Mouse (Mus musculus) liver, adult 2 months (tissue): ENCODE measurements around the gene Mcf2l. TPM values are rescaled to one million over a fixed set of nuclear protein-coding genes. Genes with fewer than 3 reads are reported as not detected.

Source experiments
- DNase-seq: peaks from one replicate; pipeline ENCODE4 v3.0.0-alpha.2; 2011; ENCODE audit warnings: low read depth, low spot score; ENCODE audit errors: extremely low read depth
- H3K27ac ChIP-seq: fragments of 200-500 bp; replicated peaks from 2 replicates; pipeline ENCODE4 v1.5.1; 2012; ENCODE audit warnings: low read depth, mild to moderate bottlenecking, control low read depth, inconsistent platforms, low read length; ENCODE audit not compliant: insufficient read depth
- H3K27me3 ChIP-seq: fragments of 200-500 bp; 2 replicates; pipeline ENCODE4 v1.6.1; 2012; ENCODE audit warnings: mild to moderate bottlenecking, moderate library complexity, low read length, inconsistent platforms; ENCODE audit not compliant: control insufficient read depth, insufficient read depth
- H3K36me3 ChIP-seq: fragments of 200-500 bp; 2 replicates; pipeline ENCODE4 v1.6.1; 2012; ENCODE audit warnings: low read length, inconsistent platforms; ENCODE audit not compliant: control insufficient read depth, insufficient read depth
- H3K4me1 ChIP-seq: fragments of 200-500 bp; 2 replicates; pipeline ENCODE4 v1.6.1; 2011; ENCODE audit warnings: low read length; ENCODE audit not compliant: control insufficient read depth, insufficient read depth
- H3K4me3 ChIP-seq: fragments of 200-500 bp; 2 replicates; pipeline ENCODE4 v1.5.1; 2011; ENCODE audit warnings: low read depth, mild to moderate bottlenecking, control low read depth, low read length, moderate library complexity; ENCODE audit not compliant: insufficient read depth
- H3K79me2 ChIP-seq: fragments of 200-500 bp; 2 replicates; pipeline ENCODE4 v1.6.1; 2012; ENCODE audit warnings: inconsistent platforms, mild to moderate bottlenecking, low read length, moderate library complexity; ENCODE audit not compliant: control insufficient read depth, insufficient read depth
- H3K9ac ChIP-seq: fragments of 200-500 bp; 2 replicates; pipeline ENCODE4 v1.6.1; 2012; ENCODE audit warnings: low read depth, mild to moderate bottlenecking, control low read depth, inconsistent platforms, low read length
- CTCF ChIP-seq: fragments of 200-500 bp; IDR thresholded peaks from 2 replicates; pipeline ENCODE4 v1.5.1; 2011; ENCODE audit warnings: low read depth, low read length, control low read depth
- POLR2A ChIP-seq: fragments of 200-500 bp; IDR thresholded peaks from 2 replicates; pipeline ENCODE4 v1.6.1; 2011; ENCODE audit warnings: low read length, control low read depth; ENCODE audit not compliant: insufficient read depth; ENCODE audit errors: extremely low read depth
- WGBS: fragments of 180-500 bp; shearing (Covaris S2); methylation state at CpG from one replicate; pipeline ENCODE4 v1.1.7; 2018; 5-methylcytosine and 5-hydroxymethylcytosine counted together
- polyA plus RNA-seq: library from polyadenylated mRNA; depleted of rRNA; stranded (reverse); fragments of >200 nt; gene quantifications from 2 replicates; pipeline ENCODE4 v1.2.3, GENCODE M21; 2012
- total RNA-seq: library from RNA; depleted of rRNA; stranded (reverse); fragments of >200 nt; gene quantifications from 2 replicates; pipeline ENCODE4 v1.2.3, GENCODE M21; 2014

Gene Mcf2l
- total and polyA plus RNA-seq, 2 experiments = 0.11 to 1.1 TPM

DNA sequence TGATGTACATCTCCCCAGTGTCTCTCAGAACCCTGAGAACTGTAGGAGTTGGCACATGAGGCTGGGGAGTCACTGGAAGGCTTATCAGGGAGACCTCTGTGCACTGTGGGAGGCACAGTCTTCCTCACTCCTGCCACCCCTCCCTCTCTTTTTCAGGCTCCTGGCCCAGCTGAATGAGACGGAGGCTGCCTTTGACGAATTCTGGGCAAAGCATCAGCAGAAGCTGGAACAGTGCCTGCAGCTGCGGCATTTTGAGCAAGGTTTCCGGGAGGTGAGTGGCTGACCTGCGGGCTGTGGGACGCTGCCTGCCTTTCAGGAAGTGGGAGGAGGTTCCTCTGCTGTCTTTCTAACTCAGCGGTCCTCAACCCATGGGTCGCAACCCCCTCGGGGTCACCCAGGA is 126.2 kb downstream of the Mcf2l start:
- H3K27me3 ChIP-seq = no peaks in the 10 kb centered on the region
- no peak overlapping the region for H3K9ac ChIP-seq
- 40% methylated on average over 9 of the region's 9 CpGs for WGBS
- DNase-seq = peak; percentile 19
- H3K4me1 ChIP-seq = peaks cover 4% of the 10 kb centered on the region; the same call in 1 of the 2 replicates
- H3K4me3 ChIP-seq = no peak overlapping the region
- H3K36me3 ChIP-seq = no peaks in the 10 kb centered on the region
- H3K79me2 ChIP-seq = no peaks in the 10 kb centered on the region
- no peak overlapping the region for H3K27ac ChIP-seq
- TF ChIP-seq POLR2A (no peak), CTCF (no peak)

GRCm38 (mm10) chr8:13007458-13007857 is 133.9 kb downstream of the Mcf2l start:
- no peak for DNase-seq
- WGBS = 90% methylated on average over 4 of the region's 4 CpGs
- Histone ChIP-seq H3K27ac (no peak overlapping the region), H3K4me1 (no peaks in the 10 kb centered on the region), H3K79me2 (no peaks in the 10 kb centered on the region), H3K4me3 (no peak overlapping the region), H3K9ac (no peak overlapping the region), H3K27me3 (no peaks in the 10 kb centered on the region), H3K36me3 (no peaks in the 10 kb centered on the region)
- TF ChIP-seq POLR2A (no peak), CTCF (no peak)

DNA sequence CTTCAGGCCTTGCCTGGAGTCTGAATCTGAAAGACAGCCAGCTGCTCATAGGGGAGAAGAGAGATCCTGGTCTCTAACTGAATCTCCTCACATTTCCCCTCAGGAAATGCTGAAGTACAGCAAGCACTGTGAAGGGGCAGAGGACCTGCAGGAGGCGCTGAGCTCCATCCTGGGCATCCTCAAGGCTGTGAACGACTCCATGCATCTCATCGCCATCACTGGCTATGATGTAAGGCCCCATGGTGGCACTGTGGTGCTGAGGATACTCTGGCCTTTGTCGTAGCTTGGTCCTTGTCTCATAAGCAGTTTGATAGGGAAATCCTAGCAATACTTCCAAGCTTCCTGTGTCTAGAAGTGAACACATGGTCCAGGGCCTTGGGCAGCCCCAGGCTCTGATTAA is 136.7 kb downstream of the Mcf2l start:
- Histone ChIP-seq H3K9ac (no peak overlapping the region), H3K4me1 (no peaks in the 10 kb centered on the region), H3K79me2 (no peaks in the 10 kb centered on the region), H3K27ac (no peak overlapping the region), H3K27me3 (no peaks in the 10 kb centered on the region), H3K36me3 (no peaks in the 10 kb centered on the region), H3K4me3 (no peak overlapping the region)
- WGBS = 22% methylated on average over 4 of the region's 4 CpGs
- DNase-seq = peak; percentile 84
- peak; percentile 90 for TF ChIP-seq CTCF
- no peak for TF ChIP-seq POLR2A

DNA sequence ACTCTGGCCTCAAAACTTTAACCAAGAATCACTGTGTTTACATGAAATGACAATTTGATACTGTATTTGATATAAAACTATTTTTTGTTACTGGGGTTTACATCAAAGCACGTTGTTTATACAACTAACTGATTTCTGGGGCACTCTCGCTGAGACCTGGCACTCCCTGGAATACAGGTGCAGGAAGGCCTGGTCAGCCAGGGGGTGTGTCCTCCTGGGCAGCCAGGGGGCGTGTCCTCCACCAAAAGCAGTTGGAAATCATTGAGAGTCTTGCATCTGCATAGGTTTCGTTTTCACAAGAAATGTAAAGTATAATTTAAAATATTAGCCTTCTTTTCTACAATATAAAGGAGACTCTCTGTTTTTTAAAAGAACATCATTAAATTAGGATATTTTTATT is 146.0 kb downstream of the Mcf2l start:
- no peak overlapping the region for H3K27ac ChIP-seq
- WGBS = 17% methylated on average over 4 of the region's 4 CpGs
- H3K9ac ChIP-seq = no peak overlapping the region
- H3K4me1 ChIP-seq = no peaks in the 10 kb centered on the region
- no peaks in the 10 kb centered on the region for H3K79me2 ChIP-seq
- DNase-seq = peak; percentile 61
- H3K36me3 ChIP-seq = no peaks in the 10 kb centered on the region
- TF ChIP-seq CTCF (peak; percentile 33), POLR2A (no peak)
- no peaks in the 10 kb centered on the region for H3K27me3 ChIP-seq
- H3K4me3 ChIP-seq = no peak overlapping the region

- no peak overlapping the region for H3K9ac ChIP-seq
- WGBS = 96% methylated on average over 8 of the region's 8 CpGs
- peaks cover 8% of the 10 kb centered on the region for H3K4me1 ChIP-seq
- DNase-seq = no peak
- H3K4me3 ChIP-seq = no peak overlapping the region
- no peaks in the 10 kb centered on the region for H3K27me3 ChIP-seq
- H3K27ac ChIP-seq = no peak overlapping the region
- 0 out of 2 replicates have a peak, but pooled peaks cover 6% of the 10 kb centered on the region for H3K79me2 ChIP-seq
- H3K36me3 ChIP-seq = no peaks in the 10 kb centered on the region
- TF ChIP-seq POLR2A (no peak), CTCF (no peak)
Measured at GRCm38 (mm10) chr8:13021830-13022229, 148.2 kb downstream of the Mcf2l start.

GRCm38 (mm10) chr8:13025487-13026224 is 152.1 kb downstream of the Mcf2l start, which contains the start of gene F7:
Gene F7, plus strand, starts transcription at chr8:13026034.
- Histone ChIP-seq H3K27ac (peak within 1 kb of the TSS; percentile 85), H3K79me2 (0 out of 2 replicates have a peak, but pooled peaks cover 6% of the 10 kb centered on the region), H3K4me3 (peak within 1 kb of the TSS; percentile 52), H3K4me1 (peaks cover 15% of the 10 kb centered on the region), H3K9ac (peak within 1 kb of the TSS; percentile 52), H3K27me3 (no peaks in the 10 kb centered on the region), H3K36me3 (peaks cover 4% of the 10 kb centered on the region; the same call in 1 of the 2 replicates)
- TF ChIP-seq CTCF (no peak), POLR2A (peak; percentile 67; the same call in 1 of the 2 replicates)
- WGBS = 19% methylated on average over 10 of the region's 10 CpGs
- peak; percentile 91 for DNase-seq
